Mouse (Mus musculus): ENCODE results near the gene Gpha2. TPM values are rescaled to one million over a fixed set of nuclear protein-coding genes. Genes with fewer than 3 reads are reported as not detected.

Gene Gpha2
- total RNA-seq, 1 experiment: 3.9 TPM

GRCm38 (mm10) chr19:6262839-6263433 lies 36.8 kb downstream of the Gpha2 start:
- peaks cover 0 to 15% of the 10 kb centered on the region in 2 experiments; a peak in 2 of 4 replicates for H3K4me1 ChIP-seq (ENCODE audit: control insufficient read depth in 2 of 2, insufficient read depth in 2 of 2, low read length in 2 of 2, poor library complexity in 1 of 2)
- no peak for TF ChIP-seq MAFK (IDR thresholded peaks at IDR 0.05; ENCODE audit: insufficient read depth, low read depth, low read length)
- no peak for TF ChIP-seq ZC3H11A (IDR thresholded peaks at IDR 0.05; ENCODE audit: borderline replicate concordance, low read depth, low read length)
- TF ChIP-seq HCFC1 (IDR thresholded peaks at IDR 0.05; ENCODE audit: borderline replicate concordance, insufficient read depth, low read length): no peak
- TF ChIP-seq CHD2 (IDR thresholded peaks at IDR 0.05; ENCODE audit: low read depth, low read length): no peak
- no peak for TF ChIP-seq ZNF384 (IDR thresholded peaks at IDR 0.05; ENCODE audit: low read depth, low read length)
- peaks cover 30% of the 10 kb centered on the region for H3K36me3 ChIP-seq (ENCODE audit: control insufficient read depth, insufficient read depth, low read length, poor library complexity, severe bottlenecking)
- no peak overlapping the region for H3K27ac ChIP-seq (ENCODE audit: insufficient read depth, low read depth, low read length, poor library complexity, severe bottlenecking)
- H3K4me3 ChIP-seq (ENCODE audit: insufficient read depth in 1 of 2, low read depth in 1 of 2, low read length in 2 of 2, poor library complexity in 1 of 2, severe bottlenecking in 1 of 2): no peak overlapping the region
- no peak for DNase-seq (ENCODE audit: low read depth, low spot score)
- H3K9ac ChIP-seq (ENCODE audit: insufficient read depth, low read depth, low read length, poor library complexity, severe bottlenecking): no peak overlapping the region
- H3K9me3 ChIP-seq (ENCODE audit: control insufficient read depth, insufficient read depth, low read depth, low read length): no peaks in the 10 kb centered on the region
- in situ Hi-C loops (cut with MboI; ENCODE audit: low sequenced_read_pairs in 2 of 2, unreplicated experiment in 2 of 2): no loop called here

- TF ChIP-seq HCFC1 (IDR thresholded peaks at IDR 0.05; ENCODE audit: borderline replicate concordance, insufficient read depth, low read length) (no peak), MAFK (IDR thresholded peaks at IDR 0.05; ENCODE audit: insufficient read depth, low read depth, low read length) (no peak), ZNF384 (IDR thresholded peaks at IDR 0.05; ENCODE audit: low read depth, low read length) (no peak), ZC3H11A (IDR thresholded peaks at IDR 0.05; ENCODE audit: borderline replicate concordance, low read depth, low read length) (no peak), CHD2 (IDR thresholded peaks at IDR 0.05; ENCODE audit: low read depth, low read length) (no peak)
- in situ Hi-C loops (cut with MboI; ENCODE audit: low sequenced_read_pairs in 2 of 2, unreplicated experiment in 2 of 2): no loop called here
- DNase-seq (ENCODE audit: low read depth, low spot score): no peak
- peaks cover 20% of the 10 kb centered on the region for H3K36me3 ChIP-seq (ENCODE audit: control insufficient read depth, insufficient read depth, low read length, poor library complexity, severe bottlenecking)
- no peaks in the 10 kb centered on the region for H3K9me3 ChIP-seq (ENCODE audit: control insufficient read depth, insufficient read depth, low read depth, low read length)
- peaks cover 0 to 16% of the 10 kb centered on the region in 2 experiments; a peak in 2 of 4 replicates for H3K4me1 ChIP-seq (ENCODE audit: control insufficient read depth in 2 of 2, insufficient read depth in 2 of 2, low read length in 2 of 2, poor library complexity in 1 of 2)
- no peak overlapping the region for H3K4me3 ChIP-seq (ENCODE audit: insufficient read depth in 1 of 2, low read depth in 1 of 2, low read length in 2 of 2, poor library complexity in 1 of 2, severe bottlenecking in 1 of 2)
- no peak overlapping the region for H3K27ac ChIP-seq (ENCODE audit: insufficient read depth, low read depth, low read length, poor library complexity, severe bottlenecking)
- no peak overlapping the region for H3K9ac ChIP-seq (ENCODE audit: insufficient read depth, low read depth, low read length, poor library complexity, severe bottlenecking)
These were observed 38.0 kb downstream of the Gpha2 start for GRCm38 (mm10) chr19:6264200-6264599.

GRCm38 (mm10) chr19:6264945-6265344 lies 38.8 kb downstream of the Gpha2 start:
- TF ChIP-seq HCFC1 (IDR thresholded peaks at IDR 0.05; ENCODE audit: borderline replicate concordance, insufficient read depth, low read length): no peak
- TF ChIP-seq ZNF384 (IDR thresholded peaks at IDR 0.05; ENCODE audit: low read depth, low read length): no peak
- no peak for TF ChIP-seq CHD2 (IDR thresholded peaks at IDR 0.05; ENCODE audit: low read depth, low read length)
- TF ChIP-seq ZC3H11A (IDR thresholded peaks at IDR 0.05; ENCODE audit: borderline replicate concordance, low read depth, low read length): no peak
- no peak for TF ChIP-seq MAFK (IDR thresholded peaks at IDR 0.05; ENCODE audit: insufficient read depth, low read depth, low read length)

GRCm38 (mm10) chr19:6265727-6266182 lies 39.6 kb downstream of the Gpha2 start:
- H3K27ac ChIP-seq (ENCODE audit: insufficient read depth, low read depth, low read length, poor library complexity, severe bottlenecking): no peak overlapping the region
- peaks cover 5 to 26% of the 10 kb centered on the region in 2 experiments; a peak in 3 of 4 replicates for H3K4me1 ChIP-seq (ENCODE audit: control insufficient read depth in 2 of 2, insufficient read depth in 2 of 2, low read length in 2 of 2, poor library complexity in 1 of 2)
- peaks cover 12% of the 10 kb centered on the region for H3K36me3 ChIP-seq (ENCODE audit: control insufficient read depth, insufficient read depth, low read length, poor library complexity, severe bottlenecking)
- TF ChIP-seq ZC3H11A (IDR thresholded peaks at IDR 0.05; ENCODE audit: borderline replicate concordance, low read depth, low read length) (no peak), MAFK (IDR thresholded peaks at IDR 0.05; ENCODE audit: insufficient read depth, low read depth, low read length) (no peak), HCFC1 (IDR thresholded peaks at IDR 0.05; ENCODE audit: borderline replicate concordance, insufficient read depth, low read length) (no peak), ZNF384 (IDR thresholded peaks at IDR 0.05; ENCODE audit: low read depth, low read length) (peak; percentile 85), CHD2 (IDR thresholded peaks at IDR 0.05; ENCODE audit: low read depth, low read length) (no peak)
- DNase-seq (ENCODE audit: low read depth, low spot score): no peak
- no peak overlapping the region for H3K9ac ChIP-seq (ENCODE audit: insufficient read depth, low read depth, low read length, poor library complexity, severe bottlenecking)
- H3K4me3 ChIP-seq (ENCODE audit: insufficient read depth in 1 of 2, low read depth in 1 of 2, low read length in 2 of 2, poor library complexity in 1 of 2, severe bottlenecking in 1 of 2): no peak overlapping the region
- H3K9me3 ChIP-seq (ENCODE audit: control insufficient read depth, insufficient read depth, low read depth, low read length): no peaks in the 10 kb centered on the region
- in situ Hi-C loops (cut with MboI; ENCODE audit: low sequenced_read_pairs in 2 of 2, unreplicated experiment in 2 of 2): no loop called here

More at GRCm38 (mm10) chr19:6264945-6265344, 38.8 kb downstream of the Gpha2 start:
- Histone ChIP-seq H3K9me3 (ENCODE audit: control insufficient read depth, insufficient read depth, low read depth, low read length) (no peaks in the 10 kb centered on the region), H3K4me3 (ENCODE audit: insufficient read depth in 1 of 2, low read depth in 1 of 2, low read length in 2 of 2, poor library complexity in 1 of 2, severe bottlenecking in 1 of 2) (no peak overlapping the region), H3K27ac (ENCODE audit: insufficient read depth, low read depth, low read length, poor library complexity, severe bottlenecking) (no peak overlapping the region), H3K4me1 (ENCODE audit: control insufficient read depth in 2 of 2, insufficient read depth in 2 of 2, low read length in 2 of 2, poor library complexity in 1 of 2) (peaks cover 4 to 21% of the 10 kb centered on the region in 2 experiments; a peak in 3 of 4 replicates), H3K9ac (ENCODE audit: insufficient read depth, low read depth, low read length, poor library complexity, severe bottlenecking) (no peak overlapping the region), H3K36me3 (ENCODE audit: control insufficient read depth, insufficient read depth, low read length, poor library complexity, severe bottlenecking) (peaks cover 16% of the 10 kb centered on the region)
- in situ Hi-C loops (cut with MboI; ENCODE audit: low sequenced_read_pairs in 2 of 2, unreplicated experiment in 2 of 2): no loop called here
- no peak for DNase-seq (ENCODE audit: low read depth, low spot score)
